Mouse (Mus musculus) myocyte (in vitro differentiated cells): ENCODE results near the gene Khk.

ENCODE experiments used
- CEBPB ChIP-seq: IDR thresholded peaks from 2 replicates; pipeline ENCODE4 v1.6.1; 2011; ENCODE audit warnings: mild to moderate bottlenecking, moderate library complexity; ENCODE audit not compliant: poor library complexity, insufficient read depth, severe bottlenecking
- MYOD1 ChIP-seq, 3 experiments: IDR thresholded peaks; one replicate each; pipeline ENCODE4 v1.6.1; 2011; ENCODE audit warnings: control low read depth in 2 of 3, low read depth in 2 of 3, mild to moderate bottlenecking in 2 of 3, moderate library complexity in 1 of 3; ENCODE audit not compliant: insufficient read length in 2 of 3, control insufficient read depth in 1 of 3
- POLR2A ChIP-seq: IDR thresholded peaks from one replicate; pipeline ENCODE4 v1.6.1; 2011; ENCODE audit warnings: low read depth, mild to moderate bottlenecking, control low read depth, moderate library complexity; ENCODE audit not compliant: insufficient read length

DNA sequence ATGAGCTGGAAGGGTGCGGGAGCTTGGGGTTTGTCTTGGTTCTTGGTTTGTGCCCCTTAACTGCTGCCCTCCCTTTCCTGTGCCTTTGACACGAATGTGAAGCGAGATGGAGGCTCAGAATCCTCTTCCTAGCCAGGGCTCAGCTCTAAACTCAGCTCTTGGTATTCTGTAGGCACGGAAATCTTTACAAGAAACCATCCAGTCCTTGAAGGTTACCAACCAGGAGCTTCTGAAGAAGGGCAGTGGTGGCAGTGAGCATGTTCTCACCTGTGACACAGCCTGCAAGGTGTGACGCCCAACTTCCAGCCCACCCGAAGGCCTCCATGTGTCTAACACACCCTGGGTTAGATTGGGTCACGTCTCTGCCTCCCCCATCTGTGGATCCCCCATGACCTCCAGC, 46.9 kb upstream of the Khk start:
- TF ChIP-seq MYOD1 (IDR thresholded peaks at IDR 0.05; ENCODE audit: control insufficient read depth in 1 of 3, insufficient read length in 2 of 3, low read depth in 2 of 3) (no peak), POLR2A (no peak), CEBPB (no peak)
